Mouse (Mus musculus): ENCODE measurements around the gene Desi2. TPM values are rescaled to one million over a fixed set of nuclear protein-coding genes. Genes with fewer than 3 reads are reported as not detected.

The Desi2 gene
- total RNA-seq, 2 experiments from 2014 or later: 29.2 to 30.3 TPM

Other genes starting within 250 kb of the Desi2 start
- under 1 TPM; 0.10 to 0.12 TPM for gene Catspere2, start 204.0 kb upstream of the Desi2 start, total RNA-seq (2021)
- gene Cox20, start 131.7 kb downstream of the Desi2 start, total RNA-seq (2021): 10 to 100 TPM; 31.6 to 33.7 TPM
- gene Hnrnpu, start 150.4 kb downstream of the Desi2 start, total RNA-seq (2021): 100 to 1,000 TPM in 1 of 2 experiments, 10 to 100 TPM in 1; 91.7 to 124 TPM
- gene Efcab2, start 218.7 kb downstream of the Desi2 start, total RNA-seq (2021): 10 to 100 TPM; 11.4 to 11.7 TPM